Mouse (Mus musculus): ENCODE measurements around the gene Cmklr1. TPM values are rescaled to one million over a fixed set of nuclear protein-coding genes. Genes with fewer than 3 reads are reported as not detected.

Gene Cmklr1
- polyA plus RNA-seq, 1 experiment from 2014 or later, result 2.6 TPM

GRCm38 (mm10) chr5:113596780-113597353 is 53.4 kb downstream of the Cmklr1 start:
- Histone ChIP-seq H3K9ac (ENCODE audit: low read length) (no peak overlapping the region), H3K27me3 (ENCODE audit: control insufficient read depth, insufficient read depth, low read length) (no peaks in the 10 kb centered on the region), H3K36me3 (ENCODE audit: control insufficient read depth, insufficient read depth, low read length) (no peaks in the 10 kb centered on the region), H3K9me3 (ENCODE audit: control insufficient read depth, low read length) (no peaks in the 10 kb centered on the region), H3K4me1 (replicated peaks; ENCODE audit: control insufficient read depth, insufficient read depth) (no peaks in the 10 kb centered on the region), H3K27ac (replicated peaks) (no peak overlapping the region), H3K4me3 (ENCODE audit: low read depth, low read length) (no peak overlapping the region), H3K4me2 (replicated peaks; ENCODE audit: low read depth) (no peak overlapping the region)
- TF ChIP-seq CTCF (IDR thresholded peaks at IDR 0.05; ENCODE audit: low read depth), result no peak
- no peak for TF ChIP-seq EP300 (optimal IDR thresholded peaks at IDR 0.05)
- no peak for DNase-seq (ENCODE audit: low spot score)
- 51% methylated on average over 9 of the region's 9 CpGs for WGBS
- ATAC-seq (ENCODE audit: low FRiP score, low TSS enrichment), result no peak

- Histone ChIP-seq H3K36me3 (ENCODE audit: control insufficient read depth, insufficient read depth, low read length) (no peaks in the 10 kb centered on the region), H3K27me3 (ENCODE audit: control insufficient read depth, insufficient read depth, low read length) (no peaks in the 10 kb centered on the region), H3K4me1 (replicated peaks; ENCODE audit: control insufficient read depth, insufficient read depth) (no peaks in the 10 kb centered on the region), H3K27ac (replicated peaks) (no peak overlapping the region), H3K4me2 (replicated peaks; ENCODE audit: low read depth) (no peak overlapping the region), H3K9me3 (ENCODE audit: control insufficient read depth, low read length) (no peaks in the 10 kb centered on the region), H3K4me3 (ENCODE audit: low read depth, low read length) (no peak overlapping the region), H3K9ac (ENCODE audit: low read length) (no peak overlapping the region)
- ATAC-seq (ENCODE audit: low FRiP score, low TSS enrichment), result no peak
- TF ChIP-seq CTCF (IDR thresholded peaks at IDR 0.05; ENCODE audit: low read depth) (no peak), EP300 (optimal IDR thresholded peaks at IDR 0.05) (no peak)
- WGBS, result 76% methylated on average over 9 of the region's 9 CpGs
- DNase-seq (ENCODE audit: low spot score), result no peak
Observed at GRCm38 (mm10) chr5:113596252-113596651, 54.0 kb downstream of the Cmklr1 start.

- Histone ChIP-seq H3K9me3 (ENCODE audit: control insufficient read depth, low read length) (no peaks in the 10 kb centered on the region), H3K27ac (replicated peaks) (no peak overlapping the region), H3K36me3 (ENCODE audit: control insufficient read depth, insufficient read depth, low read length) (no peaks in the 10 kb centered on the region), H3K27me3 (ENCODE audit: control insufficient read depth, insufficient read depth, low read length) (no peaks in the 10 kb centered on the region), H3K9ac (ENCODE audit: low read length) (no peak overlapping the region), H3K4me2 (replicated peaks; ENCODE audit: low read depth) (no peak overlapping the region), H3K4me1 (replicated peaks; ENCODE audit: control insufficient read depth, insufficient read depth) (no peaks in the 10 kb centered on the region), H3K4me3 (ENCODE audit: low read depth, low read length) (no peak overlapping the region)
- TF ChIP-seq CTCF (IDR thresholded peaks at IDR 0.05; ENCODE audit: low read depth), result no peak
- no peak for TF ChIP-seq EP300 (optimal IDR thresholded peaks at IDR 0.05)
- ATAC-seq (ENCODE audit: low FRiP score, low TSS enrichment) (no peak), DNase-seq (ENCODE audit: low spot score) (no peak)
- 87% methylated on average over 6 of the region's 6 CpGs for WGBS
Observed at GRCm38 (mm10) chr5:113593911-113594705, 56.1 kb downstream of the Cmklr1 start.

GRCm38 (mm10) chr5:113591751-113592230 is 58.4 kb downstream of the Cmklr1 start:
- WGBS, result 28% methylated on average over 6 of the region's 6 CpGs
- Histone ChIP-seq H3K27ac (replicated peaks) (no peak overlapping the region), H3K36me3 (ENCODE audit: control insufficient read depth, insufficient read depth, low read length) (no peaks in the 10 kb centered on the region), H3K4me3 (ENCODE audit: low read depth, low read length) (no peak overlapping the region), H3K4me1 (replicated peaks; ENCODE audit: control insufficient read depth, insufficient read depth) (no peaks in the 10 kb centered on the region), H3K9ac (ENCODE audit: low read length) (no peak overlapping the region), H3K4me2 (replicated peaks; ENCODE audit: low read depth) (no peak overlapping the region), H3K9me3 (ENCODE audit: control insufficient read depth, low read length) (no peaks in the 10 kb centered on the region), H3K27me3 (ENCODE audit: control insufficient read depth, insufficient read depth, low read length) (no peaks in the 10 kb centered on the region)
- no peak for TF ChIP-seq EP300 (optimal IDR thresholded peaks at IDR 0.05)
- no peak for TF ChIP-seq CTCF (IDR thresholded peaks at IDR 0.05; ENCODE audit: low read depth)
- no peak for DNase-seq (ENCODE audit: low spot score)
- ATAC-seq (ENCODE audit: low FRiP score, low TSS enrichment), result peak; percentile 58; the same call in 1 of the 2 replicates

GRCm38 (mm10) chr5:113591166-113591565 is 59.1 kb downstream of the Cmklr1 start:
- H3K4me3 ChIP-seq (ENCODE audit: low read depth, low read length), result no peak overlapping the region
- no peaks in the 10 kb centered on the region for H3K36me3 ChIP-seq (ENCODE audit: control insufficient read depth, insufficient read depth, low read length)
- H3K27me3 ChIP-seq (ENCODE audit: control insufficient read depth, insufficient read depth, low read length), result no peaks in the 10 kb centered on the region
- H3K27ac ChIP-seq (replicated peaks), result no peak overlapping the region
- ATAC-seq (ENCODE audit: low FRiP score, low TSS enrichment), result no peak
- WGBS, result 15% methylated on average over 3 of the region's 3 CpGs
- no peak overlapping the region for H3K9ac ChIP-seq (ENCODE audit: low read length)
- no peak for DNase-seq (ENCODE audit: low spot score)
- H3K4me1 ChIP-seq (replicated peaks; ENCODE audit: control insufficient read depth, insufficient read depth), result no peaks in the 10 kb centered on the region
- TF ChIP-seq EP300 (optimal IDR thresholded peaks at IDR 0.05) (no peak), CTCF (IDR thresholded peaks at IDR 0.05; ENCODE audit: low read depth) (no peak)
- no peaks in the 10 kb centered on the region for H3K9me3 ChIP-seq (ENCODE audit: control insufficient read depth, low read length)
- H3K4me2 ChIP-seq (replicated peaks; ENCODE audit: low read depth), result no peak overlapping the region

Measured in stomach, postnatal 0 days (tissue).